Mouse (Mus musculus) thymus, adult 2 months (tissue): Measurements from ENCODE around the gene Fam126a.

ENCODE experiments used
- CTCF ChIP-seq: fragments of 200-500 bp; IDR thresholded peaks from 2 replicates; pipeline ENCODE4 v1.5.1; 2012; ENCODE audit warnings: mild to moderate bottlenecking, control low read depth, low read length, moderate library complexity, borderline replicate concordance; ENCODE audit not compliant: control insufficient read depth, poor library complexity, insufficient read depth; ENCODE audit errors: extremely low read depth
- POLR2A ChIP-seq: fragments of 200-500 bp; IDR thresholded peaks from 2 replicates; pipeline ENCODE4 v1.6.1; 2012; ENCODE audit warnings: mild to moderate bottlenecking, low read length, control low read depth, moderate library complexity; ENCODE audit not compliant: control insufficient read depth, poor library complexity, insufficient read depth; ENCODE audit errors: extremely low read depth

- no peak for TF ChIP-seq POLR2A
- TF ChIP-seq CTCF = no peak
Observed at GRCm38 (mm10) chr5:23872586-23872985, 157.9 kb downstream of the Fam126a start.
